Mouse (Mus musculus): Measurements from ENCODE around the gene Ctsd.
"Not testable (repeated sequence)": the region's sequence is repeated elsewhere in the genome, so short reads cannot be mapped to it uniquely, and the experiment has no call there.

Ctsd gene

GRCm38 (mm10) chr7:142408686-142409085 is 20.8 kb upstream of the Ctsd start:
- H3K4me1 ChIP-seq (replicated peaks; ENCODE audit: low read depth, low read length) = peaks cover 11% of the 10 kb centered on the region; the same call in 1 of the 2 replicates
- TF ChIP-seq NANOG (IDR thresholded peaks at IDR 0.05; ENCODE audit: borderline replicate concordance, low read length) (no peak), POU5F1 (IDR thresholded peaks at IDR 0.05; ENCODE audit: borderline replicate concordance, low read length) (no peak), CTCF (conservative IDR thresholded peaks at IDR 0.05; ENCODE audit: low read length) (no peak)
- no peaks in the 10 kb centered on the region for H3K36me3 ChIP-seq (ENCODE audit: insufficient read depth, low read length)
- H3K9me3 ChIP-seq (ENCODE audit: low read length) = peaks cover 23% of the 10 kb centered on the region
- H3K27me3 ChIP-seq (ENCODE audit: insufficient read depth, low read length) = peaks cover 14% of the 10 kb centered on the region; the same call in 1 of the 2 replicates
- no peak overlapping the region for H3K4me3 ChIP-seq (replicated peaks; ENCODE audit: low read length)

- H3K9me3 ChIP-seq (ENCODE audit: low read length) = peaks cover 20% of the 10 kb centered on the region
- peaks cover 15% of the 10 kb centered on the region; the same call in 1 of the 2 replicates for H3K27me3 ChIP-seq (ENCODE audit: insufficient read depth, low read length)
- TF ChIP-seq POU5F1 (IDR thresholded peaks at IDR 0.05; ENCODE audit: borderline replicate concordance, low read length) = no peak
- no peak for TF ChIP-seq CTCF (conservative IDR thresholded peaks at IDR 0.05; ENCODE audit: low read length)
- TF ChIP-seq NANOG (IDR thresholded peaks at IDR 0.05; ENCODE audit: borderline replicate concordance, low read length) = no peak
- peaks cover 12% of the 10 kb centered on the region; the same call in 1 of the 2 replicates for H3K4me1 ChIP-seq (replicated peaks; ENCODE audit: low read depth, low read length)
- H3K4me3 ChIP-seq (replicated peaks; ENCODE audit: low read length) = no peak overlapping the region
- H3K36me3 ChIP-seq (ENCODE audit: insufficient read depth, low read length) = no peaks in the 10 kb centered on the region
Observed at GRCm38 (mm10) chr7:142407935-142408334, 20.1 kb upstream of the Ctsd start.

GRCm38 (mm10) chr7:142405134-142405533 is 17.3 kb upstream of the Ctsd start:
- Histone ChIP-seq H3K4me1 (replicated peaks; ENCODE audit: low read depth, low read length) (peaks cover 28% of the 10 kb centered on the region), H3K27me3 (ENCODE audit: insufficient read depth, low read length) (peaks cover 10% of the 10 kb centered on the region; the same call in 1 of the 2 replicates), H3K9me3 (ENCODE audit: low read length) (peaks cover 18% of the 10 kb centered on the region)
- not testable (repeated sequence) for H3K4me3 ChIP-seq (replicated peaks; ENCODE audit: low read length); H3K36me3 ChIP-seq (ENCODE audit: insufficient read depth, low read length)
- TF ChIP-seq NANOG (IDR thresholded peaks at IDR 0.05; ENCODE audit: borderline replicate concordance, low read length) = peak; percentile 97

- no peak overlapping the region for H3K4me3 ChIP-seq (replicated peaks; ENCODE audit: low read length)
- H3K36me3 ChIP-seq (ENCODE audit: insufficient read depth, low read length) = no peaks in the 10 kb centered on the region
- peaks cover 15% of the 10 kb centered on the region; the same call in 1 of the 2 replicates for H3K27me3 ChIP-seq (ENCODE audit: insufficient read depth, low read length)
- peaks cover 18% of the 10 kb centered on the region for H3K9me3 ChIP-seq (ENCODE audit: low read length)
- peaks cover 30% of the 10 kb centered on the region for H3K4me1 ChIP-seq (replicated peaks; ENCODE audit: low read depth, low read length)
- no peak for TF ChIP-seq NANOG (IDR thresholded peaks at IDR 0.05; ENCODE audit: borderline replicate concordance, low read length)
- no peak for TF ChIP-seq CTCF (conservative IDR thresholded peaks at IDR 0.05; ENCODE audit: low read length)
- TF ChIP-seq POU5F1 (IDR thresholded peaks at IDR 0.05; ENCODE audit: borderline replicate concordance, low read length) = no peak
Observed at GRCm38 (mm10) chr7:142403591-142403990, 15.8 kb upstream of the Ctsd start.

GRCm38 (mm10) chr7:142400750-142401142 is 12.9 kb upstream of the Ctsd start:
- Histone ChIP-seq H3K4me1 (replicated peaks; ENCODE audit: low read depth, low read length) (peaks cover 30% of the 10 kb centered on the region), H3K9me3 (ENCODE audit: low read length) (peaks cover 15% of the 10 kb centered on the region), H3K4me3 (replicated peaks; ENCODE audit: low read length) (no peak overlapping the region), H3K27me3 (ENCODE audit: insufficient read depth, low read length) (peaks cover 27% of the 10 kb centered on the region), H3K36me3 (ENCODE audit: insufficient read depth, low read length) (no peaks in the 10 kb centered on the region)
- TF ChIP-seq NANOG (IDR thresholded peaks at IDR 0.05; ENCODE audit: borderline replicate concordance, low read length) (no peak), POU5F1 (IDR thresholded peaks at IDR 0.05; ENCODE audit: borderline replicate concordance, low read length) (no peak), CTCF (conservative IDR thresholded peaks at IDR 0.05; ENCODE audit: low read length) (no peak)

GRCm38 (mm10) chr7:142400112-142400749 is 12.4 kb upstream of the Ctsd start:
- Histone ChIP-seq H3K4me1 (replicated peaks; ENCODE audit: low read depth, low read length) (peaks cover 30% of the 10 kb centered on the region), H3K4me3 (replicated peaks; ENCODE audit: low read length) (no peak overlapping the region), H3K9me3 (ENCODE audit: low read length) (peaks cover 10% of the 10 kb centered on the region), H3K27me3 (ENCODE audit: insufficient read depth, low read length) (peaks cover 31% of the 10 kb centered on the region), H3K36me3 (ENCODE audit: insufficient read depth, low read length) (no peaks in the 10 kb centered on the region)
- TF ChIP-seq CTCF (conservative IDR thresholded peaks at IDR 0.05; ENCODE audit: low read length) (no peak), NANOG (IDR thresholded peaks at IDR 0.05; ENCODE audit: borderline replicate concordance, low read length) (no peak), POU5F1 (IDR thresholded peaks at IDR 0.05; ENCODE audit: borderline replicate concordance, low read length) (no peak)

- Histone ChIP-seq H3K4me3 (replicated peaks; ENCODE audit: low read length) (no peak overlapping the region), H3K4me1 (replicated peaks; ENCODE audit: low read depth, low read length) (peaks cover 25% of the 10 kb centered on the region), H3K9me3 (ENCODE audit: low read length) (peaks cover under 1% of the 10 kb centered on the region), H3K27me3 (ENCODE audit: insufficient read depth, low read length) (peaks cover 37% of the 10 kb centered on the region), H3K36me3 (ENCODE audit: insufficient read depth, low read length) (no peaks in the 10 kb centered on the region)
- TF ChIP-seq NANOG (IDR thresholded peaks at IDR 0.05; ENCODE audit: borderline replicate concordance, low read length) (no peak), POU5F1 (IDR thresholded peaks at IDR 0.05; ENCODE audit: borderline replicate concordance, low read length) (no peak), CTCF (conservative IDR thresholded peaks at IDR 0.05; ENCODE audit: low read length) (no peak)
Observed at GRCm38 (mm10) chr7:142399250-142399649, 11.4 kb upstream of the Ctsd start.

- Histone ChIP-seq H3K4me3 (replicated peaks; ENCODE audit: low read length) (no peak overlapping the region), H3K27me3 (ENCODE audit: insufficient read depth, low read length) (peaks cover 36% of the 10 kb centered on the region), H3K9me3 (ENCODE audit: low read length) (no peaks in the 10 kb centered on the region), H3K4me1 (replicated peaks; ENCODE audit: low read depth, low read length) (peaks cover 27% of the 10 kb centered on the region), H3K36me3 (ENCODE audit: insufficient read depth, low read length) (no peaks in the 10 kb centered on the region)
- no peak for TF ChIP-seq CTCF (conservative IDR thresholded peaks at IDR 0.05; ENCODE audit: low read length)
- TF ChIP-seq POU5F1 (IDR thresholded peaks at IDR 0.05; ENCODE audit: borderline replicate concordance, low read length) = no peak
- TF ChIP-seq NANOG (IDR thresholded peaks at IDR 0.05; ENCODE audit: borderline replicate concordance, low read length) = no peak
Observed at GRCm38 (mm10) chr7:142398052-142398451, 10.2 kb upstream of the Ctsd start.

GRCm38 (mm10) chr7:142396611-142397010 is 8.8 kb upstream of the Ctsd start:
- Histone ChIP-seq H3K36me3 (ENCODE audit: insufficient read depth, low read length) (no peaks in the 10 kb centered on the region), H3K9me3 (ENCODE audit: low read length) (no peaks in the 10 kb centered on the region), H3K27me3 (ENCODE audit: insufficient read depth, low read length) (peaks cover 35% of the 10 kb centered on the region), H3K4me1 (replicated peaks; ENCODE audit: low read depth, low read length) (peaks cover 38% of the 10 kb centered on the region), H3K4me3 (replicated peaks; ENCODE audit: low read length) (no peak overlapping the region)
- TF ChIP-seq NANOG (IDR thresholded peaks at IDR 0.05; ENCODE audit: borderline replicate concordance, low read length) (no peak), POU5F1 (IDR thresholded peaks at IDR 0.05; ENCODE audit: borderline replicate concordance, low read length) (no peak), CTCF (conservative IDR thresholded peaks at IDR 0.05; ENCODE audit: low read length) (no peak)
